Mouse (Mus musculus): Measurements from ENCODE around the gene Vac14.

- TF ChIP-seq CTCF (IDR thresholded peaks at IDR 0.05; ENCODE audit: extremely low read depth, insufficient read depth, insufficient read length, insufficient replicate concordance) (no peak), POLR2A (IDR thresholded peaks at IDR 0.05; ENCODE audit: low read depth, low read length) (no peak)
Observed at GRCm38 (mm10) chr8:110746661-110747060, 128.3 kb downstream of the Vac14 start.
